Mouse (Mus musculus) forebrain, embryonic 15.5 days (tissue): ENCODE measurements around the gene 4921517D22Rik. TPM values are rescaled to one million over a fixed set of nuclear protein-coding genes. Genes with fewer than 3 reads are reported as not detected.

Experiments
- ATAC-seq: fragments of 200-750 bp; cut with Nextera tagmentation; replicated peaks from 2 replicates; pipeline ENCODE4 v1.8.0; 2017; ENCODE audit warnings: mild to moderate bottlenecking, moderate TSS enrichment, moderate library complexity
- H3K27ac ChIP-seq: fragments of 300-500 bp; sonication (generic); replicated peaks from 2 replicates; pipeline ENCODE4 v1.5.1; 2015; ENCODE audit warnings: mild to moderate bottlenecking, inconsistent platforms
- H3K27me3 ChIP-seq: fragments of 300-500 bp; sonication (generic); 2 replicates; pipeline ENCODE4 v1.6.1; 2015; ENCODE audit warnings: inconsistent platforms
- H3K36me3 ChIP-seq: fragments of 300-500 bp; sonication (generic); 2 replicates; pipeline ENCODE4 v1.6.1; 2015; ENCODE audit warnings: mild to moderate bottlenecking, inconsistent platforms
- H3K4me1 ChIP-seq: fragments of 300-500 bp; sonication (generic); 2 replicates; pipeline ENCODE4 v1.6.1; 2015; ENCODE audit warnings: inconsistent platforms
- H3K4me2 ChIP-seq: fragments of 300-500 bp; sonication (generic); replicated peaks from 2 replicates; pipeline ENCODE4 v1.6.1; 2015; ENCODE audit warnings: mild to moderate bottlenecking, inconsistent platforms
- H3K4me3 ChIP-seq: fragments of 300-500 bp; sonication (generic); 2 replicates; pipeline ENCODE4 v1.5.1; 2015; ENCODE audit warnings: mild to moderate bottlenecking, inconsistent platforms
- H3K9ac ChIP-seq: fragments of 300-500 bp; sonication (generic); replicated peaks from 2 replicates; pipeline ENCODE4 v1.6.1; 2015; ENCODE audit warnings: mild to moderate bottlenecking, inconsistent platforms
- H3K9me3 ChIP-seq: fragments of 300-500 bp; sonication (generic); 2 replicates; pipeline ENCODE4 v1.6.1; 2016; ENCODE audit warnings: inconsistent platforms
- WGBS: fragments of 180-500 bp; shearing (Covaris S2); methylation state at CpG from one replicate; pipeline ENCODE4 v1.1.7; 2015; ENCODE audit warnings: mixed read lengths; 5-methylcytosine and 5-hydroxymethylcytosine counted together
- polyA plus RNA-seq: library from polyadenylated mRNA; unstranded; fragments of >200 nt; fragmentation: Nextera tagmentation; extraction: Ambion mirVana; gene quantifications from 2 replicates; pipeline ENCODE4 v1.2.1, GENCODE M21; 2015

The 4921517D22Rik gene
- polyA plus RNA-seq, 1 experiment from 2014 or later: not detected

DNA sequence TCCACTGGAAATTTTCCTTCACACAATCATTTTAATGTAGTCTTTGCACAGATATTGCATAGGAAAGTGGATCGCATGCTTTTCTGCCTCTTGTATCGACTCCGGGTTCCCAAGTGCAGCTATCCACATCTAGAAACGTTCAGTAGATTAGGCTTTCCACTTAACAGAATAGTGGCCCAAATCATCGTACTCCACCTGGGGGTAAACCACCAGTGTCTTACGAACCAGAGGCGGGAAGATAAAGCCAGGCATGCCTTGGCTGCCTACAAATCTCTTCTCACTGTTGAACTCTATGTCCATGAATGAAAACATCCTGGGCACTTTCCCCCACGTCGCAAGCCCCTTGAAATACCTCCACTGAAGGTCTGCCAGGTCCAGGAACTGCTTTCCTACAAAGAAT lies 4.6 kb downstream of the 4921517D22Rik start:
- Histone ChIP-seq H3K4me3 (no peak overlapping the region), H3K4me1 (no peaks in the 10 kb centered on the region), H3K36me3 (no peaks in the 10 kb centered on the region), H3K4me2 (no peak overlapping the region), H3K9ac (no peak overlapping the region), H3K27ac (no peak overlapping the region), H3K9me3 (no peaks in the 10 kb centered on the region), H3K27me3 (no peaks in the 10 kb centered on the region)
- WGBS: 87% methylated on average over 9 of the region's 9 CpGs
- ATAC-seq: no peak

DNA sequence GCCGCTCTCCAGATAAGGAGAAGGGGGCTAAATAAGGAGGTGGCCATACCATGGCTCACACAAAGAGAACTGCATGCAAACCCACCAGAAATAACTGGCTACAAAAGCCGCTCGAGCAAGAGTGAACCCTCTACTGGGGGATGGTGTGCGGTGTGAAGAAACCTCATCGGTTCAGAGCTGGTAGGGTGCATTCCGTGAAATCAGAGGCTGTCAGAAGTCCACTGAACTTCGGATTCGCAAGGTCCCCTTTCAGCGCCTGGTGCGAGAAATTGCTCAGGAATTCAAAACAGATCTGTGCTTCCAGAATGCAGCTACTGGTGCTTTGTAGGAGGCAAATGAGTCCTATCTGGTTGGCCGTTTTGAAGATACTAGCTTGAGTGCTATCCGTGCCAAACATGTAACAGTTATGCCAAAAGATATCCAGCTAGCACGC lies 5.6 kb downstream of the 4921517D22Rik start:
- no peaks in the 10 kb centered on the region for H3K27me3 ChIP-seq

DNA sequence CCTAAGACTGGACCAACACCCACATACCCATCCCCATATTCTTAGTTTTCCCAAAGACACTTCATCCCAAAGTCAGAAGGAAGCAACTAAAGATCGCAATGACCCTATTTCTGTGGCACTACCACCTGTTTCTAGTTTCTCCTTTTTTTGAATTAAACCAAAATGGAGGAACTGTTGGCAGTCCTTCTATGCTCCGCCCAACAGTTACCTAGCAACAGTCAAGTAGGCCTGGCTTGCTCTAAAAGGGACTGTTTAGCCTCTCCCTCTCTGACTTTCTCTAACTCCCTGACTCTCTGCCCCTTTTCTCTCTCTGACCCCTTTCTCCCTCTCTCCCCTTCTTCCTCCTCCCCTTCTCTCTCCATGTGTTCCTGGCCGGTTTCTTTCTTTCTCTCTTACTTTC lies 8.7 kb downstream of the 4921517D22Rik start:
- no peaks in the 10 kb centered on the region for H3K36me3 ChIP-seq
- 82% methylated on average over 3 of the region's 3 CpGs for WGBS
- no peak for ATAC-seq
- no peak overlapping the region for H3K9ac ChIP-seq
- no peaks in the 10 kb centered on the region for H3K4me1 ChIP-seq
- no peak overlapping the region for H3K4me3 ChIP-seq
- H3K4me2 ChIP-seq: no peak overlapping the region
- no peaks in the 10 kb centered on the region for H3K27me3 ChIP-seq
- no peaks in the 10 kb centered on the region for H3K9me3 ChIP-seq
- H3K27ac ChIP-seq: no peak overlapping the region

More for the DNA sequence above, 5.6 kb downstream of the 4921517D22Rik start:
- 77% methylated on average over 13 of the region's 13 CpGs for WGBS
- Histone ChIP-seq H3K27ac (no peak overlapping the region), H3K4me1 (no peaks in the 10 kb centered on the region), H3K36me3 (no peaks in the 10 kb centered on the region), H3K4me3 (no peak overlapping the region), H3K9me3 (no peaks in the 10 kb centered on the region), H3K4me2 (no peak overlapping the region), H3K9ac (no peak overlapping the region)
- no peak for ATAC-seq

DNA sequence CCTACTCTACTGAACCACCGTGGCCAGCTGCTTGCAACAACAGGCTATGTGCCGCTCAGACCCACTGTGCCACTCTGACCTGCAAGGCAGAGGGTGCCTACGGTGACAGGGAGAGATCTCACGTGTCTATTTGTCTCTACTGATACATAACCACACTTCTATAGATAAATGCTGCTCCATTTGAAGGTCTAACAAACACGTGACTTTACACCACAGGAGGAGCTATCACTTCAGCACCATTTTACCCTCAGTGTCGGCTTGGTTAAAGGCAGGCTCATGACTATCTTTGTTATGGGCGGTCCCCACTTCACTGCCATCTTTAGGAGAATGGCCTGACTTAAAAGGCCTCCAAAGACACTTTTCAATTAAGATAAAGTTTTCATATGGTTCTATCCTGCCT lies 11.3 kb downstream of the 4921517D22Rik start:
- no peak overlapping the region for H3K4me3 ChIP-seq
- H3K9me3 ChIP-seq: no peaks in the 10 kb centered on the region
- WGBS: 45% methylated on average over 7 of the region's 7 CpGs
- H3K4me2 ChIP-seq: no peak overlapping the region
- ATAC-seq: no peak
- no peaks in the 10 kb centered on the region for H3K27me3 ChIP-seq
- no peaks in the 10 kb centered on the region for H3K36me3 ChIP-seq
- H3K4me1 ChIP-seq: no peaks in the 10 kb centered on the region
- no peak overlapping the region for H3K9ac ChIP-seq
- H3K27ac ChIP-seq: no peak overlapping the region

DNA sequence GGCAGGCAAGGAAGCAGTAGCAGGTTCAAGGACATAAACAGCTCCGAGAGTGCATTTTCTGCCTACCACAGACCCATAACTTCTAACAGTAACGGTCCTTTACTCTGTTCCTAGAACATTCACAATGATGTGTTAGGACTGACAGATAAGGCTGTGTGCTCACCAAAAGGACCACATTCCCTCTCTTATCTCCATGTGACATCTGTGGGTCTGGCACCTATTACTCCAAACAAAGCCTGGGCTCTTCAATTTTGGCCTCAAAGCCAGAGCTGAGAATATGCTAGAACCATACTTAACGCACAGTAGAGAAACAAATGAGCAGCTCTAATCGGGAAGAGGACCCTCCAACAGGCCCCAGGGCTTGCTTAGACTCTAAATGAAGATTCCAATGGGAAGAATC lies 14.0 kb downstream of the 4921517D22Rik start:
- Histone ChIP-seq H3K36me3 (no peaks in the 10 kb centered on the region), H3K9ac (no peak overlapping the region), H3K4me1 (0 out of 2 replicates have a peak, but pooled peaks cover under 1% of the 10 kb centered on the region), H3K4me2 (no peak overlapping the region), H3K4me3 (no peak overlapping the region), H3K27me3 (no peaks in the 10 kb centered on the region), H3K27ac (no peak overlapping the region), H3K9me3 (no peaks in the 10 kb centered on the region)
- ATAC-seq: no peak
- 79% methylated on average over 4 of the region's 4 CpGs for WGBS

DNA sequence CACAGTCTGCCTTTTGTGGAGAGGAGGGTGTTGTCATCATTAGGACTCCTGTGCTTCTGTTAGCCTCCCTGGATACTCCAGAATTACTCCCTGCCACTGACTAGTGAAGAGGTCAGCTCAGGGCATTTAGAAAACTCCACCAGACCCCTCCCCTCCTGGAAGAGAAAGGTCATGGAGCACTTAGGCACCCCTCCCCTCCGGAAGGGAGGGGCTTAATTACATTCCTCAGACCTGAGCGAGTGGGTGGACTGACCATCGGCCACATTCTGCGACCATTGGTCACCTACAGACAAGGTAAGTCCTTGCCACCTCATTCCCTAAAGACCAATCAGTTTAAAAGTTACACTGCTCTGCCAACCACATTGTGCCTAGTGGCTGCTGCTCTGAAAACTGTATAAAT lies 14.6 kb downstream of the 4921517D22Rik start:
- Histone ChIP-seq H3K27ac (no peak overlapping the region), H3K9me3 (no peaks in the 10 kb centered on the region), H3K4me1 (peaks cover 6% of the 10 kb centered on the region; the same call in 1 of the 2 replicates), H3K27me3 (no peaks in the 10 kb centered on the region), H3K4me2 (no peak overlapping the region), H3K9ac (no peak overlapping the region), H3K36me3 (no peaks in the 10 kb centered on the region), H3K4me3 (no peak overlapping the region)
- ATAC-seq: no peak
- 64% methylated on average over 4 of the region's 4 CpGs for WGBS

DNA sequence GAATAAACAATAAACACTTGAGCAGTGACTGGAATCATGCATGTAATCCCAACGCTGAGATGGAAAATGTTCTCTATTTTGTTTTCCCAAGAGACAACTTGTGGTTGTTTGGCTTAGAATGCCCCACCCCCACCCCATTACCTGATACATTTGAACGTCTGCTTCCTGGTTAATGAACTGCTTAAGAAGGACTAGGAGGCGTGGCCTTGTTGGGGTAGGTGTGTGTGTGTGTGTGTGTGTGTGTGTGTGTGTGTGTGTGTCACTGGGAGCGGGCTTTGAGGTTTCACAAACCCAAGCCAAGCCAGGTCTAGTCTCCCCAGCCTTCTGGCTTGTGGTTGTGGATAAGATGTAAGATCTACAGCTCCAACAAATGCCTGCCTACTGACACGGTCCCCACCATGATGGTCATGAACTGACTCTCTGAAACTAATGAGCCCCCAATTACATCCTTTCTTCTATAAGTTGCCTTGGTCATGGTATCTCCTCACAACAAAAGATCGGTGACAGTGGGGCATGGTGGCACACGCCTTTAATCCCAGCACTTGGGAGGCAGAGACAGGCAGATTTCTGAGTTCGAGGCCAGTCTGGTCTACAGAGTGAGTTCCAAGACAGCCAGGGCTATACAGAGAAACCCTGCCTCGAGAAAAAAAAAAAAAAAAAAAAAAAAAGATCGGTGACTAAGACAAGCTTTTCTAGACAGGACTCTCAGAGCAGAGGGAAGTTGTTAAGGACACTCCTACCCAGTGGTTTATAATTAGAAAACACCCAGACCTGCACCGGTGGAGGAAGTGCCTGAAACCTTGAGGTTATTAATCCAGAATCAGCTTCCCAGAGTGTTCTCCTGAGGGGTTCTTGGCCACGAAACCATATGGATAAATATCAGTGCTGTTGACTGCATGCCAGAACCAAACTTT lies 17.3 kb downstream of the 4921517D22Rik start:
- no peak overlapping the region for H3K27ac ChIP-seq
- 82% methylated on average over 12 of the region's 12 CpGs for WGBS
- H3K27me3 ChIP-seq: no peaks in the 10 kb centered on the region
- no peaks in the 10 kb centered on the region for H3K9me3 ChIP-seq
- ATAC-seq: no peak
- peaks cover 27% of the 10 kb centered on the region for H3K4me1 ChIP-seq
- no peak overlapping the region for H3K4me2 ChIP-seq
- no peaks in the 10 kb centered on the region for H3K36me3 ChIP-seq
- H3K9ac ChIP-seq: no peak overlapping the region
- no peak overlapping the region for H3K4me3 ChIP-seq

DNA sequence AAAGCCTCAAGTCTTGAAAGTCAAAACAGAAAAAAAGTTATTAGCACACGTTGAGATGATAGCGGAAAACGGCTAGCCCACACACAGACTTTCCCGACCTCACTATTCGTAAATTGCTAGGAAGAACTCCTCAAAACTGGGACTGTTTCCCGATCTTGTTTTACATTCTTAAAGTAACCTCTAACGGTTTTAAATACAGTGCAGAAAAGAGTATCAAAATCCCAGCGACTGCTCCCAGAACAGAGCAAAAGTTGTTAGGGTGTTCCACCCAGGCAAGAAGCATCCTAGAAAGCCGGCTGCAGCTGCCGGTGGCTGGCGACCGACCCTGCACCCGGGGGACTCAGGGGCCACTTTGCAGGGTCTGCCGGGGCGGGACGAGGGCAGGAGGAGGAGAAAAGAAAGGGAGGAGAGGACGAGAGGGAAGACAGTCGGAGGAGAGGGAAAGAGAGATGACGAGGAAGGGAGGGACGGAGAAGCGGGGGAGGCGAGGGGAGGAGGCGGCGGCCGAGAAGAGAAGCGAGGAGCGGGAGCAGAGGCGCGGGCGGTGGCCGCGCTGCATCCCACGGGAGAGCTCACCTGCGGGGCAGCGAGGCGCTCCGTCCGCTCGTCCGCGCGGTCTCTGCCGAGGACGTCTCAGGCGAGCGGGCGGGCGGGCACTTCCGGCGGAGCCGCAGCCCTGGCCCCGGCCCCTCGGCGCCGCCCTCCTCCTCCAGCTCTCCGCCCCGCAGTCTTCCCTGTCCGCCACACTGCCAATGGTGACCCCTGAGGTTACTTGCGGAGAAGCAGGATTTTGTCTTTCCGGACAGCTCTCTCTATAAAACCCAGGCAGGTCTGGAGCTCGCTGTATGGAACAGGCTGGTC lies 18.5 kb downstream of the 4921517D22Rik start, which contains the start of gene Golm1:
Gene Golm1, minus strand, starts transcription at position 661 of the 861 bp plus-strand sequence.
- H3K27ac ChIP-seq: peak within 1 kb of the TSS; percentile 88
- ATAC-seq: peak; percentile 75
- WGBS: under 1% methylated on average over 42 of the region's 61 CpGs

DNA sequence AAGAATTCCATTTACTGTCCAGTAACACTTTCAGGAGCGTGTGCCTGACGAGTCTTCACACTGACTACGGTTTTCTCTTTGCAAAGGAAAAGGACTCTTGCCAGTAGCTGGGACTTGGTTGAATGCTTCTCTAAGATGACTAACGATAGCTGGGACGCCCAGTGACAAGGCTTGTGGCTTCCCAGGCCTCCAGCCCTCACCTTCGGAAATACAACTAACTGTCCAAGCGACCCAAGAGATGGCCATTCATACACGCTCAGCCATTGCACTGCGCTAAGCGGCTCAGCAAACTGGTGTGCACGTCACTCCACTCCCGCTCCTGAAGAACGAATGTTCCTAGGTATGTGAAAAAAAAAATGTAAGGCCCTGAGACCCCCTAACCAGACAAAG lies 19.2 kb downstream of the 4921517D22Rik start:
- peak overlapping the region; percentile 88 for H3K27ac ChIP-seq
- no peak for ATAC-seq
- peak overlapping the region; percentile 80 for H3K4me2 ChIP-seq
- no peaks in the 10 kb centered on the region for H3K27me3 ChIP-seq
- H3K36me3 ChIP-seq: no peaks in the 10 kb centered on the region
- peak overlapping the region; percentile 72 for H3K4me3 ChIP-seq
- H3K9ac ChIP-seq: peak overlapping the region; percentile 81
- peaks cover 29% of the 10 kb centered on the region for H3K4me1 ChIP-seq
- WGBS: 0% methylated on average over 13 of the region's 13 CpGs
- H3K9me3 ChIP-seq: no peaks in the 10 kb centered on the region

More for the DNA sequence above, 18.5 kb downstream of the 4921517D22Rik start, which contains the start of gene Golm1:
- Histone ChIP-seq H3K9ac (peak within 1 kb of the TSS; percentile 81), H3K27me3 (no peaks in the 10 kb centered on the region), H3K4me2 (peak within 1 kb of the TSS; percentile 80), H3K4me3 (peak within 1 kb of the TSS; percentile 72), H3K36me3 (no peaks in the 10 kb centered on the region), H3K4me1 (peaks cover 29% of the 10 kb centered on the region), H3K9me3 (no peaks in the 10 kb centered on the region)

DNA sequence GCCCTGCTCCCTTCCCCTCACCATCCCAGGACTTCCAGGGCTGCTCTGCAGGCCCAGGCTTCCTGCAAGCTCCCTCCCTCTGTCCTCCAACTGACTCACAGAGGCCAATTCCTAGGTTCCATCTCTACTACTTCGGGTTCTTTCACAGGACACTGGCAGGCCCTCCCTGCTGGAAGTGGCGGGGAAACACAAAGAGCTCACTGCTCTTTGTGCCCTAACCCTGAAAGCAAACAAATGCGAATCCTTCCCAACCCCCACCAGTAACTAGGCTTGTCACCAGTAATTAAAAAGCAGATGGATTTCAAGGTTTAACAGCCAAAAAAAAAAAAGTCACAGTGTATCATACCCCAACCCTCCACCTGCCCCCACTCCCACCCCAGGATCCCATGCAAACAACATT lies 19.7 kb downstream of the 4921517D22Rik start:
- peak overlapping the region; percentile 80 for H3K4me2 ChIP-seq
- H3K9me3 ChIP-seq: no peaks in the 10 kb centered on the region
- H3K4me3 ChIP-seq: peak overlapping the region; percentile 72
- no peaks in the 10 kb centered on the region for H3K27me3 ChIP-seq
- H3K9ac ChIP-seq: peak overlapping the region; percentile 81
- H3K27ac ChIP-seq: peak overlapping the region; percentile 88
- no peaks in the 10 kb centered on the region for H3K36me3 ChIP-seq
- peaks cover 29% of the 10 kb centered on the region for H3K4me1 ChIP-seq
- 1% methylated on average over 3 of the region's 3 CpGs for WGBS
- ATAC-seq: 0 out of 2 replicates have a peak, but pooled peaks have one; percentile 8

DNA sequence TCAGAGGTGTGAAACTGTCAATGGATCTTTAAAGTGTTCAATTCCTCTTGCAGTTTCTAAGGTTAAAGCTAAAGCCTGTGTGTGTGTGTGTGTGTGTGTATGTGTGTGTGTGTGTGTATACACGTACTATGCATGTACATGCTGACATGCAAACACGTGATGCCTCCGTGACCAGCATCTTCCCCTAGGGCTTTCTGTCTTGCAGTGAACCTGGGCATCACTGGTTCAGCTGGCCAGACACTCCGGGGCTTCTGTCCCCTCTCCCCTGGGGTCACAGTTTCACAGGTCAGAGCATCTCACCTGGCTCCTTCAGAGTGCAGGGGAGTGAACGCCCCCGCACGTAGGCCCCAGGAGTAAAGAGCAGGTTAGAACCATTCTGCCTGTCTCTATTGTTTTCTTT lies 20.3 kb downstream of the 4921517D22Rik start:
- no peaks in the 10 kb centered on the region for H3K27me3 ChIP-seq

DNA sequence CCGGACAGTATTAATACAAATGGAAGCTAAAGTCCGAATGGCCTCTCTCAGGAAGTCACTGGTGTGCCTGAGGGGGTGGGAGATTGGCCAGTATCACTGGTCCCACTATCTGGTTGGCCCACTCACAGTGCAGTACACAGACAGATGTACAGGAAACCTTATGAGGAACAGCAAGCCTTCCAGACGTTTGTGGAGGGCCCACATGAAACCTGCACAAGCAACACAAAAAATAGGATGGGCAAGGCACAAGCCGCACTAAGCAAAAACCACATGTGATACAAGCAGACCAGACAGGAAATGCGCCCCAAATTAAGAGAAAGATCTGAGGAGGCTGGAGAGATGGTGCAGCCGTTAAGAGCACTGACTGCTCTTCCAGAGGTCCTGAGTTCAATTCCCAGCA lies 21.7 kb downstream of the 4921517D22Rik start:
- no peaks in the 10 kb centered on the region for H3K36me3 ChIP-seq
- no peak overlapping the region for H3K4me3 ChIP-seq
- peaks cover 29% of the 10 kb centered on the region for H3K4me1 ChIP-seq
- ATAC-seq: no peak
- H3K9me3 ChIP-seq: no peaks in the 10 kb centered on the region
- H3K4me2 ChIP-seq: no peak overlapping the region; the same call in 1 of the 2 replicates
- no peak overlapping the region for H3K9ac ChIP-seq
- peak overlapping the region; percentile 59; the same call in 1 of the 2 replicates for H3K27ac ChIP-seq
- 76% methylated on average over 6 of the region's 6 CpGs for WGBS
- no peaks in the 10 kb centered on the region for H3K27me3 ChIP-seq

More for the DNA sequence above, 20.3 kb downstream of the 4921517D22Rik start:
- Histone ChIP-seq H3K4me2 (peak overlapping the region; percentile 80), H3K4me1 (peaks cover 29% of the 10 kb centered on the region), H3K9ac (peak overlapping the region; percentile 43; the same call in 1 of the 2 replicates), H3K4me3 (peak overlapping the region; percentile 72), H3K9me3 (no peaks in the 10 kb centered on the region), H3K27ac (peak overlapping the region; percentile 53; the same call in 1 of the 2 replicates), H3K36me3 (no peaks in the 10 kb centered on the region)
- WGBS: 9% methylated on average over 7 of the region's 7 CpGs
- no peak for ATAC-seq
